Mouse (Mus musculus): ENCODE data around the gene Ssx2ip.

The Ssx2ip gene

GRCm38 (mm10) chr3:146433681-146434350 is 29.4 kb downstream of the Ssx2ip start:
- ATAC-seq (ENCODE audit: insufficient number of reproducible peaks, low FRiP score, low TSS enrichment): no peak

- no peak for ATAC-seq (ENCODE audit: insufficient number of reproducible peaks, low FRiP score, low TSS enrichment)
Measured at GRCm38 (mm10) chr3:146434686-146435085, 30.2 kb downstream of the Ssx2ip start.

- ATAC-seq (ENCODE audit: insufficient number of reproducible peaks, low FRiP score, low TSS enrichment): no peak
Measured at GRCm38 (mm10) chr3:146435533-146435932, 31.1 kb downstream of the Ssx2ip start.

DNA sequence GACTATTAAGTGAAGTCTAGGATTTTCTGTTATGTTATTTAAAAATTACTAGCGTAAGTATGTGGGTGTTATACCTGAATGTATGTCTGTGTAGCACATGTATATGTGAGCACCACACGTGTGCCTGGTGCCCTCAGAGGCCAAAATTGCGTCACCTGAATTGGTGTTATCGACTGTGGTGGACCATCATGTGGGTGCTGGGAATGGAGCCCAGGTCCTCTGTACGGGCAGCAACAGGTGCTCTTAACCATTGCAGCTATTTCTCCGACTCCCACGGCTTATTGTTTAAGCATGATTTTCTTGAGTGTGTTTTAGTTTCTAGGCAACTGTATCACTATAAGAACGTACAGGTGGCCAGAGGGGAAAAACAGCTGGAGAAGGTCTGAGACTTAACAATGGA is 31.7 kb downstream of the Ssx2ip start:
- ATAC-seq (ENCODE audit: insufficient number of reproducible peaks, low FRiP score, low TSS enrichment): no peak

DNA sequence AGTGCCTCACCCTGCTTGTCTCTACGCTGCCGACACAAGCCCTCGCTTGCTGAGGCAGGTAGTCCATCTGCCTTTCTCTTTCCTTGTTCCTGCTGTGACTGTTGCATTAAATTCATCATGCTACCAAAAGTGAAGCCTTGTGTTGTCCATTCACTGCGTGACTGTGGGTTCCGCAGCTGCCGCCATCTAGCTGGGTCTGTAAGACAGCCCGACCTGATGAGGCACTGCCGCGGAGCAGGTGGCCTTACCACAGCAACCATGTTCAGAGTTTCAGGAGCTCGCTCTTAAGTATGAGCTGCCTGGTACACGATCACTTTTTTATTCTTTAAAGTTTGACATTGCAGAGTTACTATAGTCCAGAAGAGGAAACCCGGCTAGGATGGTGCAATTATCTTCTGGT is 35.6 kb downstream of the Ssx2ip start:
- no peak for ATAC-seq (ENCODE audit: insufficient number of reproducible peaks, low FRiP score, low TSS enrichment)

GRCm38 (mm10) chr3:146440422-146440821 is 36.0 kb downstream of the Ssx2ip start:
- ATAC-seq (ENCODE audit: insufficient number of reproducible peaks, low FRiP score, low TSS enrichment): no peak

DNA sequence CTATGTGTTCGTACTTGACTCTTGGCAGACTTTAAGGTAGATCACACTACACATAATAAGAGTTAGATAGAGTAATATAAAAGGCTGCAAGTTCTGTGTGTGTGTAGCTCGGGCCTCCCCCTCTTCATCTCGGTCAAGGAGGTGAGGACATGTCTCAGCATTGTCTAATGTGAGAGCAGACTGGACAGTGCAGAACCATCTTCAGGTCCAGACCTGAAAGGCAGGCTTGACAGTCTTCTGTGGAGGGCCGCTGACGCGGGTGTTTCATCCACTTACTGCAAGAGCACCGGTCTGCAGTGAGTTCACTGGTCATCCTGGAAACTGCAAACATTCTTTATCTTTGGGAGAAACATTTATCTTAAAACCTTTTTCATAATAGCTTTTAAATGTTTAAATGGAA is 38.0 kb downstream of the Ssx2ip start:
- no peak for ATAC-seq (ENCODE audit: insufficient number of reproducible peaks, low FRiP score, low TSS enrichment)

GRCm38 (mm10) chr3:146442936-146443335 is 38.5 kb downstream of the Ssx2ip start:
- ATAC-seq (ENCODE audit: insufficient number of reproducible peaks, low FRiP score, low TSS enrichment): no peak

- ATAC-seq (ENCODE audit: insufficient number of reproducible peaks, low FRiP score, low TSS enrichment): no peak
Measured at GRCm38 (mm10) chr3:146443380-146443779, 38.9 kb downstream of the Ssx2ip start.

GRCm38 (mm10) chr3:146444880-146445279 is 40.4 kb downstream of the Ssx2ip start:
- ATAC-seq (ENCODE audit: insufficient number of reproducible peaks, low FRiP score, low TSS enrichment): no peak

DNA sequence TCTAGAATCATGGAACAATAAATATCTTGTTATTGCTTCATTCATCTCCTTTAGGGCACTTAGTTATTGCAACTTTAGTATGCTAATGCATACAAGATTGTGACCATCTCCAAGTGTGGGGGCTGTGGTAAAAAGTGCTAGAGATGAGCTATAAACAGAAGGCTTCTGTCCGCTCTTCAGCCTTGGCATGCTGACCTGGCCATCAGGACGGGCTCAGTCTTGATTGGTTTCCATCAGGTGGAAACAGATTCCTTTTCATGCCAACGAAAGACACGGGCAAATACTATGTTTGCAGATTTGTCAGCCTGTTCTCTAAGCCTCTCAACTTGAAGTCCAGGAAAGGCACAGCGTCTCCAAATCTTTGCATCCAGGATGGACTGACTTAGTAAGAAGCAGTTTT is 42.7 kb downstream of the Ssx2ip start:
- no peak for ATAC-seq (ENCODE audit: insufficient number of reproducible peaks, low FRiP score, low TSS enrichment)

GRCm38 (mm10) chr3:146447598-146447997 is 43.2 kb downstream of the Ssx2ip start:
- ATAC-seq (ENCODE audit: insufficient number of reproducible peaks, low FRiP score, low TSS enrichment): no peak

GRCm38 (mm10) chr3:146448372-146448771 is 43.9 kb downstream of the Ssx2ip start:
- ATAC-seq (ENCODE audit: insufficient number of reproducible peaks, low FRiP score, low TSS enrichment): no peak

DNA sequence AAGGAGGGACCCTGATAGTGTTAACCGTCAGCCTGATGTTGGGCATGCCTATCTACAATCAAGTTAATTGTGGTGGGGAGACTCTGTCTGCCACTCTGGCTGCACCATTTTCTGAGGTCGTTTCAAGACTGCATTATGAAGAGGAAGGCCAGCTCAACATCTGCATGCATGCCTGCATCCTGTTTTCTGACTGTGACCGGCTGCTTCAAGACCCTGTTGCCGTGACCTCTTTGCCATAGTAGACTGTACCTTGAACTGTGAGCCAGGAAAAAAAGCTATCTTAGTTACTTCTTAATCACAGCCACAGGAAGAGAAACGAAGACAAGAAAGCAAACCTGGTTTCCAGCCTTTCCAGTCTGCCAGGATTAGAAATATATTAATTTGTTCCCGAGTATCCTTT is 44.5 kb downstream of the Ssx2ip start:
- ATAC-seq (ENCODE audit: insufficient number of reproducible peaks, low FRiP score, low TSS enrichment): no peak

- ATAC-seq (ENCODE audit: insufficient number of reproducible peaks, low FRiP score, low TSS enrichment): no peak
Measured at GRCm38 (mm10) chr3:146449745-146450250, 45.4 kb downstream of the Ssx2ip start, which contains the start of gene Ctbs. Gene Ctbs (plus strand): TSS chr3:146449795.

GRCm38 (mm10) chr3:146450371-146450841 is 46.0 kb downstream of the Ssx2ip start:
- peak; percentile 95 for ATAC-seq (ENCODE audit: insufficient number of reproducible peaks, low FRiP score, low TSS enrichment)

GRCm38 (mm10) chr3:146451375-146451774 is 46.9 kb downstream of the Ssx2ip start:
- ATAC-seq (ENCODE audit: insufficient number of reproducible peaks, low FRiP score, low TSS enrichment): no peak

- no peak for ATAC-seq (ENCODE audit: insufficient number of reproducible peaks, low FRiP score, low TSS enrichment)
Measured at GRCm38 (mm10) chr3:146462939-146463338, 58.5 kb downstream of the Ssx2ip start.

- ATAC-seq (ENCODE audit: insufficient number of reproducible peaks, low FRiP score, low TSS enrichment): no peak
Measured at GRCm38 (mm10) chr3:146469226-146469625, 64.8 kb downstream of the Ssx2ip start.

DNA sequence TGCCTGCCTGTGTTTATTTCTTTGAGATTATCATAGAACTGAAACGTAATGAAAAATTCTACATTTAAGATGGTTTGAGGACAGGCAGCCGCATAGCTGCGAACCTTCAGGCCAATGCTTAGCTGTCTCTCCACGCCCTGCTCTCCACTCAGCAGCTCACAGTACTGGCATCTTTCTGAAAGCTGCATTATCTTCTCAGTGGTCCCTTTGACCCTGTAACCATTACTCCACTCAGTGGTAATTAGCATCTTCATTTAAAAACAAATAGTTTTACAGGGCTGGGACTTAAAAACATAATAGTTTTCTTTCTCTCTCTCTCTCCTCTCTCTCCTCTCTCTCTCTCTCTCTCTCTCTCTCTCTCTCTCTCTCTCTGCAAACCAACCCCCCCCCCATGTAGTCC is 68.2 kb downstream of the Ssx2ip start:
- no peak for ATAC-seq (ENCODE audit: insufficient number of reproducible peaks, low FRiP score, low TSS enrichment)

DNA sequence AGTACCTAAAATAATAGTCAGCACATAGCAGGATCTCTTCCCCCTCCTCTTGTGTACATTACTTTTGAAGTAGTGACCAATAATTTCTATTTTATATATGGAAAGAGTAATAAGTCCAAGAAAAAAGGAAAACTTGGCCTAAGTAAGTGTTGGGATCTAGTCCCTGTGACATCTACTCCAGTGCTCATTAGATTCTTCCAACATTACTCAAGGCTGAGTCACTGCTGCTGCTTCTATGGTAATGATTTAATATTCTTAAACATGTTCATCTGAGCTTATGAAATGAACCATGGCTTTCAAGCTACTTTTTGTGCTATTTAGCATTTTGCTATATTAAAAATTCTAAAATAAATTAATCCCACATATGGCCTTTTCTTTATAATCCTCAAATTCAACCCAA is 69.3 kb downstream of the Ssx2ip start:
- no peak for ATAC-seq (ENCODE audit: insufficient number of reproducible peaks, low FRiP score, low TSS enrichment)

DNA sequence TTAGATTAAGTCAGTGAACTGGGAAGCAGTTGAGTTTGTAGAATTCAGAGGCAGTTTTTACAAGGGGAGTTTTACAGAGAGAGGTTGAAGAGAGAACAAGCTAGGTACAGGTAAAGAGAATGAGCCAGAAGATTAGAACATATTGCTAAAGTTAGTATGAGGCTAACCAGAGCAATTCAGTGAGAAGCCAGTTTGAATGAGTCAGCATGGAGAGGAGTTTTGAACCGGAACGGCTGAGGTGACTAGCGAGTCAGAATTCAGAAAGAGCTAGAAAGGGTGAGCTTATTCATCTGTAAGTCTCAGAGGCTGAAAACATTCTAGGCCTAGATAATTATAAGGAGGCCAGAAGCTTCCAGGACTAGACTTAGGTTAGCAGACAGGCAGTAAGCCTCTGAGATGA is 70.0 kb downstream of the Ssx2ip start:
- no peak for ATAC-seq (ENCODE audit: insufficient number of reproducible peaks, low FRiP score, low TSS enrichment)
